In the genomic region with DNA sequence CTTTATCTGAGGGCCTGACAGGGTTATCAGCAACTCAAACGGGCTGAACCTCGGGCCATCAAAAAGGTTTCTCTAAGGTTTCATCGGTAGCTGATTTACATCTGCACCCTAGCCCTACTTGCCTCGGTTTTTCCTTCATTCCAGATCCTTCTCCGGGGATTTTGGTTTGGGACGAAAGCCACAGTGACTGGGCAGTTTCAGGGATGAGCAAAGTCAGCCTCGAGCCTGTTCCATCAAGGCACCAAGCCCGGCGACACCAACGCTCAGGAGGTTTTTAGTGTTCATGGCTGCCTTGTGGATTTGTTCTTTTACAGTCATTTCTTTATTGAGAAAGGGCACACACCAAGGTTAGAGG, we compare ENCODE assay signal across 8 mouse cellular contexts.
DNase-seq lines count a peak whose midpoint lies in the region; ATAC-seq and TF ChIP-seq lines count a peak whose summit lies in the region.
"Had no signal": no experiment of that assay in that cellular context is flagged by ENCODE, and none has a peak within 500 bp of the region (broad histone marks: within the 10 kb centered on the region; RNA-seq: fewer than 3 reads in every experiment).

No protein-coding gene starts in this region.

- 16% methylated on average over 10 of the region's 10 CpGs for WGBS in spleen, adult 2 months
- WGBS in forebrain, postnatal 0 days, result 20% methylated on average over 10 of the region's 10 CpGs
- WGBS in liver, embryonic 14.5 days (ENCODE audit: insufficient replicate concordance), result 8% methylated on average over 10 of the region's 10 CpGs

- peak overlapping the region; percentile 42 for H3K4me2 ChIP-seq in forebrain, postnatal 0 days (ENCODE audit: low read depth)
- peak overlapping the region; percentile 47 for H3K4me2 ChIP-seq in liver, embryonic 14.5 days (ENCODE audit: low read depth)

- TF ChIP-seq POLR2A in spleen, adult 2 months (IDR thresholded peaks at IDR 0.05; ENCODE audit: low read depth, low read length), result no peak

- H3K9ac ChIP-seq in forebrain, postnatal 0 days, result no peak overlapping the region
- H3K9ac ChIP-seq in liver, embryonic 14.5 days (replicated peaks), result no peak overlapping the region

- H3K4me1 ChIP-seq in spleen, adult 2 months (ENCODE audit: control insufficient read depth, insufficient read depth, insufficient read length), result peaks cover 10% of the 10 kb centered on the region; the same call in 1 of the 2 replicates
- H3K4me1 ChIP-seq in forebrain, postnatal 0 days (ENCODE audit: insufficient read depth), result peaks cover 9% of the 10 kb centered on the region; the same call in 1 of the 2 replicates
- H3K4me1 ChIP-seq in liver, embryonic 14.5 days (replicated peaks; ENCODE audit: control insufficient read depth in 2 of 2, insufficient read depth in 2 of 2, low read length in 1 of 2), result peaks cover 0 to 6% of the 10 kb centered on the region in 2 experiments; a peak in 2 of 4 replicates

- TF ChIP-seq CTCF in spleen, adult 2 months (IDR thresholded peaks at IDR 0.05; ENCODE audit: extremely low read depth, insufficient read depth, insufficient read length, insufficient replicate concordance), result no peak
- TF ChIP-seq CTCF in forebrain, postnatal 0 days (IDR thresholded peaks at IDR 0.05; ENCODE audit: low read depth), result no peak
- no peak for TF ChIP-seq CTCF in liver, embryonic 14.5 days (IDR thresholded peaks at IDR 0.05; ENCODE audit: low read depth)
- TF ChIP-seq CTCF in left cerebral cortex, adult 2 months (IDR thresholded peaks at IDR 0.05), result no peak

- DNase-seq in spleen, adult 2 months (ENCODE audit: low read depth in 1 of 2, low spot score in 2 of 2), result no peak
- DNase-seq in spleen, adult 12 weeks (ENCODE audit: low spot score), result no peak
- DNase-seq in forebrain, postnatal 0 days, result no peak
- DNase-seq in liver, embryonic 14.5 days (ENCODE audit: low read depth in 3 of 3, low spot score in 3 of 3), result no peak
- DNase-seq in thymus, postnatal 25 days, result no peak
- DNase-seq in left cerebral cortex, adult 2 months (ENCODE audit: extremely low spot score in 1 of 2, low spot score in 2 of 2), result no peak
- DNase-seq: gastrocnemius, postnatal 25 days had no signal

- no peaks in the 10 kb centered on the region for H3K27me3 ChIP-seq in spleen, adult 2 months (ENCODE audit: control insufficient read depth, insufficient read depth, low read length)
- no peaks in the 10 kb centered on the region for H3K27me3 ChIP-seq in forebrain, postnatal 0 days (ENCODE audit: insufficient read depth, low read length)
- H3K27me3 ChIP-seq in liver, embryonic 14.5 days (ENCODE audit: control insufficient read depth, insufficient read depth, low read length), result peaks cover 13% of the 10 kb centered on the region

- no peak for TF ChIP-seq EP300 in liver, embryonic 14.5 days (IDR thresholded peaks at IDR 0.05; ENCODE audit: low read depth)

- no peaks in the 10 kb centered on the region for H3K9me3 ChIP-seq in forebrain, postnatal 0 days (ENCODE audit: low read length)
- H3K9me3 ChIP-seq in liver, embryonic 14.5 days (ENCODE audit: control insufficient read depth, low read length), result no peaks in the 10 kb centered on the region

- ATAC-seq in forebrain, postnatal 0 days, result no peak
- no peak for ATAC-seq in liver, embryonic 14.5 days (ENCODE audit: insufficient read depth)
- no peak for ATAC-seq in granulocyte monocyte progenitor cell, adult 5-6 weeks (replicated peaks; ENCODE audit: poor library complexity, severe bottlenecking)

- H3K4me3 ChIP-seq in spleen, adult 2 months (ENCODE audit: extremely low read depth, insufficient read depth, insufficient read length), result no peak overlapping the region; the same call in 1 of the 2 replicates
- no peak overlapping the region for H3K4me3 ChIP-seq in forebrain, postnatal 0 days (ENCODE audit: low read depth, low read length)
- H3K4me3 ChIP-seq in liver, embryonic 14.5 days (ENCODE audit: insufficient read depth in 1 of 2, low read depth in 2 of 2, low read length in 2 of 2), result no peak overlapping the region
- no peak overlapping the region for H3K4me3 ChIP-seq in left cerebral cortex, adult 2 months

- intact Hi-C loops in left cerebral cortex, adult 2 months (cut with DNase I), result no loop called here

- no peaks in the 10 kb centered on the region for H3K36me3 ChIP-seq in spleen, adult 2 months (ENCODE audit: control insufficient read depth, insufficient read depth, low read length)
- no peaks in the 10 kb centered on the region for H3K36me3 ChIP-seq in forebrain, postnatal 0 days (ENCODE audit: insufficient read depth)
- H3K36me3 ChIP-seq in liver, embryonic 14.5 days (replicated peaks; ENCODE audit: control insufficient read depth, insufficient read depth, low read depth), result no peaks in the 10 kb centered on the region

- 0 out of 2 replicates have a peak overlapping the region, but pooled peaks have one; percentile 8 for H3K27ac ChIP-seq in spleen, adult 2 months (ENCODE audit: insufficient read depth, low read length)
- no peak overlapping the region for H3K27ac ChIP-seq in forebrain, postnatal 0 days (ENCODE audit: low read depth, low read length)
- H3K27ac ChIP-seq in liver, embryonic 14.5 days, result no peak overlapping the region
- no peak overlapping the region; the same call in 1 of the 2 replicates for H3K27ac ChIP-seq in left cerebral cortex, adult 2 months
